Mouse (Mus musculus) central nervous system, embryonic 11.5 days (tissue): ENCODE measurements around the gene Gzf1. TPM values are rescaled to one million over a fixed set of nuclear protein-coding genes. Genes with fewer than 3 reads are reported as not detected.

Experiments
- polyA plus RNA-seq: library from polyadenylated mRNA; depleted of rRNA; stranded (reverse); fragments of >200 nt; gene quantifications from 2 replicates; pipeline ENCODE4 v1.2.3, GENCODE M21; 2012; rRNA removed

Gzf1 gene
- polyA plus RNA-seq = 22.0 and 24.8 TPM in 2 replicates

GRCm38 (mm10) chr2:148680775-148681291, at the start of gene Gzf1:
TSS of gene Gzf1 (plus strand) at chr2:148681023.

GRCm38 (mm10) chr2:148672199-148673096, 8.4 kb upstream of the Gzf1 start, which contains the start of gene Nxt1:
TSS of gene Nxt1 (plus strand) at chr2:148672601.

GRCm38 (mm10) chr2:148732327-148733000, 51.6 kb downstream of the Gzf1 start, which contains the start of gene Napb:
TSS of gene Napb (minus strand) at chr2:148732467.

Other genes starting within 250 kb of the Gzf1 start
- gene Cd93, start 237.5 kb upstream of the Gzf1 start, polyA plus RNA-seq = 4.4 and 8.6 TPM in 2 replicates
- 87.5 and 93.2 TPM in 2 replicates for gene Nxt1, start 8.4 kb upstream of the Gzf1 start, polyA plus RNA-seq
- gene Napb, start 51.4 kb downstream of the Gzf1 start, polyA plus RNA-seq = 8.4 and 12.1 TPM in 2 replicates
- not detected in 2 replicates for gene Cstl1, start 69.3 kb downstream of the Gzf1 start, polyA plus RNA-seq
- not detected in 2 replicates for gene Cst11, start 90.5 kb downstream of the Gzf1 start, polyA plus RNA-seq
- not detected in 2 replicates for gene 8030411F24Rik, start 101.0 kb downstream of the Gzf1 start, polyA plus RNA-seq
- not detected in 2 replicates for gene Cst12, start 108.3 kb downstream of the Gzf1 start, polyA plus RNA-seq
- not detected in 2 replicates for gene Cst8, start 117.8 kb downstream of the Gzf1 start, polyA plus RNA-seq
- not detected in 2 replicates for gene Cst13, start 139.1 kb downstream of the Gzf1 start, polyA plus RNA-seq
- not detected in 2 replicates for gene Cst9, start 154.1 kb downstream of the Gzf1 start, polyA plus RNA-seq
- gene 9230104L09Rik, start 184.0 kb downstream of the Gzf1 start, polyA plus RNA-seq = not detected in 2 replicates
- 335 and 376 TPM in 2 replicates for gene Cst3, start 194.7 kb downstream of the Gzf1 start, polyA plus RNA-seq